Mouse (Mus musculus) heart, adult 11 months (tissue): ENCODE measurements at regions not wholly inside any gene's neighbourhood (a gene's known extent, or its start where the extent isn't known, plus 50 kb on each side); places are given as distances from the start of the nearest gene placed in this dataset.
A peak's percentile ranks its signal among the peaks of the same experiment; 100 is the strongest.

Experiments used
- DNase-seq: peaks from one replicate; pipeline ENCODE4 v3.0.0; 2022

DNA sequence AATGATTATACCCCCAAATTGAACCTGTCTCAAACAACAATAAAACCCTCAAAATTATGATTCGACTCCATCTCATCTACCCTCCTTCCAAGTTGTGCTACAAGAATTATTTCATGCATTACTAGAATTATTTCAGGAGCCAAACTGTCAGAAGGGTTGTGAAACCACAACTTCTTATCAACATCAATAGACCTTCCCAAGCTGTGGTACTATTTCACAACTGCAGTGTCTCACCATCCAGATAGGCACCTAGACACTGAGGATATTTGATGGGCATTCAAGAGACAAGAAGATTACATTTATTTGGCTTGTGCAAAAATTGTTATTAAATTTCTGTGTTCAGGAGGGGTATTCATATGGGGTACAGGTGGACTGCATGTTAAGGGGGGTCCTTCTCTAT is 567.0 kb downstream of the Adgrl2 start:
- DNase-seq, result no peak

DNA sequence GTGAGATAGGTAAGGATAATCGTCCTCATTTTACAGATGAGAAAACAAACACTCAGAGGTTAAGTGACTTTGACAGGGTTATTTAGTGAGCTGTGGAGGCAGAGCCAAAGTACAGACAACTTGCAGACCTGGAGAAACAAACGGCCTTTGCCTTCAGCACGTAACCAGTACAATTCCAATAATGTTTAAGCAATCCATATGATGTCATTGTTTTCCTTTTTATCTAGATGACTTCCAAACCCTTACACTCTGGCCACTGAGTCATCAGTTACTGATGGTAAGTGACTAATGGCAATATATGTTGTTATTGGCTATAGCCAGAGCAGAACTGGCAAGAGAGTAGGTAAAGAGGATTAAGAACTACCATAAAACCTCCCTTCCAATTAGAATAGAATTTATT is 567.6 kb downstream of the Adgrl2 start:
- DNase-seq, result no peak

DNA sequence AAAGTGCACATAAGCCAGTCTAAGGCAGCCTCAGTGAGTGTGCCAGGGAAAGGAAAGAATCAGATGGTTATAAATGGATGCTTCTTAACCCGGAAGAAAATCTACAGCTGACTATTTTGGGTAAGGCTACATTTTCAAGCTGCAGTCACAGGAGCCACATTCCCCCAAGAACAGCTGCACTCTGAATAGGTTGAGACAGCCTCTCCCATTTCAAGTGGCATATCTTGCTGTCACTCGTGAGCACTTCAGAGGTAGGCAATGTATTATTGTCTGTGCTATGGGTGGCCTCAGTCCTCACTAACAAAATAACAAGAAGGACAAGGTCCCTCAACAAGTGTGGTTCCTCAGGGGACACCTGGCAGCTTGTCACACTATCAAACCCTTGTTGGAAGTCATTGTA is 568.1 kb downstream of the Adgrl2 start:
- no peak for DNase-seq

DNA sequence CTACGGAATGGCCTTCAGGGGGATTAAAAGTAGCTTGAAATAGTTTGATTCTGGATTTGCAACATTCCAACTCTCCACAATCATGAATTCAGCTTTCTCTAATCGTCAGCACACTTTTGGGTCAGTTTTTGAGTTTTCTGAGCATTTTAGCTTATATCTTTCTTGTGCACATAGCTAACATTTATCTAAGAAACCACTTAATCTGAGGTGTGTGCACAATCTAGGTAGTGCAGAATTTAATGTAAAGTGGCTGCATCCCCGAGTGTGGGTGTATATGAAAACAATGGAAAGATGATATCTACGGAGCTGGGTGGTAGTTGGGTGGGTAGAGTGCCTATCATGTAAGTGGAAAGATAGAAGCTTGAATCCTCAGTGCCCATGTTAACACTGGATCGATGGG is 570.1 kb downstream of the Adgrl2 start:
- no peak for DNase-seq

DNA sequence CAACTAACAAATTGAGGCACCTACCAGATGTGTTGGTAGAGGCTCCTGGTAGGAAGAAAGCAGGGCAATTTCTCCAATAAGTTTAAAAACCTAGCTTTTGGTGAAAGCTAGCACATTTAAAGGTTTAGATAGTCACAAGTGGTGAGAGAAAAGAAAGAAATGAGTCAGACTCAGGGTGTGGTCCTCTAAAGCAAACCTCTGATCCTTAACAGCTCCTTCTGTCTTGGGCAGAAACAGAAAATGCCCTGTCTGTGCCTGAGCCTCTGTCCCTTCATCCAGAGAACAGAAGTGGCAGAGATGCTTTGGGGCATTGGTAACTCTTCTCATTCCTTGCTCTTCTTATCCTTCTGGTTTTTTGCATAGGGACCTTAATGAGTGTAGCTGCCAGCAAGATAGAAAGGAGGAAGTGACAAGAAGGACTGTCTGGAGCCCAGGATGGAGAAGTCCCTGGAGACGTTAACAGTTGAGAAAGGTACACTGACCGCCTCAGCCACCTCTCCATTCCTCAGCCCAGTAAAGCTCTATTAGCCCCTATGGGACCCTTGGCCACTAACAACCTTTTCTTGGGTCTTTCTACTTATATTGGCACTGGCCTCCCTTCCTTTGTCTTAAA is 570.8 kb downstream of the Adgrl2 start:
- DNase-seq, result no peak

DNA sequence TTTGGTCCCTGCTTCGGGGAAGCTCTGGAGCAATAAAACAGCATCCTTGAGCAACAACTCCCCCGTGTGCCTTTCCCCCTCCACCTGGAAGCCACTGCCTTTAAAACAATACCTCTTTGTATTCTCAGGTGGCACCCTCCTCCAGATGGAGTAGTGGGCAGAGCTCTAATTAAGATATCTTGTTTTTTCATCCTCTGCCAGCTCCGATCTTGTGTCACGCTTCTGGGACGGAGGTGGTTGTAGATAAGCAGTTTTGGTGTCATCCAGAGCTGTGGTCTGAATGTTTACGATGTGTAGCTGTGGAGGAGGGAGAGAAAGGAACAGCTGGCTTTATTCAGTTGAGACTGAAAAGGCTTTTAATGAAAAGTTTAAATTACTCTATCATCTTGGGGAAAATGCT is 572.3 kb downstream of the Adgrl2 start:
- DNase-seq, result no peak

DNA sequence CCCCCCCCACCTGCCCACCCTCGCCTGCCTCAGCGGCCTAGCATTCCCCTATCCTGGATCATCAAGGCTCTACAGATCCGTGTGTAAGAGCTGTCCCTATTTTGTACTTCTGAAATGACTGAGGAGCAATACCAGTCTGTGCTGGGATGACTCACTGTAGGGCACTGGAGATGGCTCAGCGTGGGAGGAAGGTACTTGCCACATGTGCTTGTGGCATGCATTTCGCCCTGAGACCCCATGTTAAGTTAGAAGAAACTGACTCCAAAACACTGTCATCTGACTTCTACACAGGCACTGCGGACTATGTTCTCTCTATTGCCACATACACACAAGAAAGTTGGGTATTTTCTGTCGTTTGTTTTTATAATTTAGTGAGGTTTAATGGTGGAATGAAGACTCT is 574.9 kb downstream of the Adgrl2 start:
- DNase-seq, result no peak

DNA sequence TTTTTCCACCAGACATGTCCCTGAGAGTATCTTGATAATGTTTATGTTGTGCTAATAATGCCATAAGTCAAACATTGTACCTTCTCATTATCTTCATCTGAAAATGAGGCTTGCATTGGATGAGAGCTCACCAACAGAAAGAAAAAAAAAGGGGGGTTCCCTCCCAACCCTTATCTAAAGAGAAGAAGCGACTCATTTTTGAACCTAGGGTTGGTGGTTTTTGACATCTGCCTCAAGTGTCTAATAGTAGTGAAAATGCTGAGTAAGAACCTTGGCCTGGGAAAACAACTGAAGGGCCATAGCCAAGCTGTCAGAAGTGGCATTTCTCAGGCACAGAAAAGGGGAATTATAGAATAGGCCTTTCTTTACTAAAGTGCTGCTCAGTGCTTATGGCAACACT is 577.3 kb downstream of the Adgrl2 start:
- DNase-seq, result no peak

DNA sequence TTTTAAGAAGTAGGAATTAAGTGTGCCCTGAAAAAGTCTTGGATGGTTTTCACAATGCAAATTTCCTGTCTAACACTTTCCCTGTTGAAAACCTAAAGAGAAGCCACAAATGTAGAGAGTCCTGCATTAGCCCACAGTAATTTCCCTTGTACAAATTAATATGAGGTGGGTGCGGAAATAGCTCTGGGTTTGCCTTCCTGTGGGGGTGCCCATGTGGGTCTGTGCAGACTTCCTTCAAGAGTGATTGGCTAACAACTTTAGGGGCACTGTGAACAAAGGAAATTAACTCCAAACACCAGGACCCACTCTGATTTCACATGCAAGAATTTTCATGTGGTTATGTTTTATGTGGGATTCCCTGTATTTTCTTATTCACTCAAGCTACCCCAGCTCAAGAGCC is 578.2 kb downstream of the Adgrl2 start:
- DNase-seq, result no peak

DNA sequence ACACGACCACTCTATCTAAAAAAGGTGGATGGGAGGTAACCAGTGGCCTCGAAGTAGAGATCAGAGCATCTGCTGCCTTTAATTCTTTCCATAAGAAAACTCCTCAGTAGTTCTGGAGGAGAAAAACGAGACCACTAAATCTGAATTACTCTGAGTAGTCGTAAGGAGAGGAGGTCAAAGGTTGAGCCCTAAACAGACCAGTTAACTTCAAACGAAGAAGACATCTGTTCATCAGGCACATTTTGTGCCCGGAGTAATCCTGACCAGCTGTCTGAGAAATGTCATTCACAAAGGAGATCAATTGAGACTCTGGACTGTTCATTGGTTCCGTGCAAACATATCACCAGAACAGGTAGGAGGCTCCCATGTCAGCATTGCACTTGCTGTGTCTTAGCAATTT is 592.0 kb downstream of the Adgrl2 start:
- DNase-seq, result no peak

DNA sequence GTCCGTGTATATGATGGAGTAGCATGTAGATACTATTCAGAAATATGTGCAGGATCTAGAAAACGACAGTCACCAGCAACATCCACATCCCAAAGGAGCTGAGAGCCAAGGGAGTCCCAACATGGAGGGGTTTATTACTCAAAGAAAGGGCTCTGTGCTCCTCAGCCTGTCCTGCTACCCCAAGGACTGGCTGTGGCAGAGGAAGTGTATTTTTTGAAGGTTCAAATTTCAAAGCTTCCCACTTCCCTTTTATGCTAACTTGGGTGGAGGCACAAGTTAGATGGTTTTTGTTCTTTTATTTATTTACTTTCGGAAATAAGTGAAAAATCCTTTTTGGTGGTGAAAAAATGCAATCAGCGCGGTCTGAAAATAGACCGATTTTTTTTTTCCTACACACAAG is 602.8 kb downstream of the Adgrl2 start:
- no peak for DNase-seq

DNA sequence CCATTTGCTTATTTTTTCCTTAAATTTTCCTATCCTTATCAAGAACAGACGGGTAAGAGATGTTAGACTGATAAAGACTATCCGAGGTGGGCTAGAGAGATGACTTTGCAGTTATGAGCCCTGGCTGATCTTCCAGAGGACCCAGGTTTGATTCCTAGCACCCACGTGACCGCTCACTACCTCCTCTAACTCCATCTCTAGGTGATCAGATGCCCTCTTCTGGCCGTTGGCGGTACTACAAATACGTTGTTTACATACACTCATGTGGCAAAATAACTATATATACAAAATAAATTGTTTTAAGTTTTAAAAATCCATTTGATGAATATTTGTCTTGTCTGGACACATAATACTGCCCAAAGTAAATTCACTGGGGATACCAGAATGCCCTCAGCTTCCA is 604.6 kb downstream of the Adgrl2 start:
- DNase-seq, result no peak

DNA sequence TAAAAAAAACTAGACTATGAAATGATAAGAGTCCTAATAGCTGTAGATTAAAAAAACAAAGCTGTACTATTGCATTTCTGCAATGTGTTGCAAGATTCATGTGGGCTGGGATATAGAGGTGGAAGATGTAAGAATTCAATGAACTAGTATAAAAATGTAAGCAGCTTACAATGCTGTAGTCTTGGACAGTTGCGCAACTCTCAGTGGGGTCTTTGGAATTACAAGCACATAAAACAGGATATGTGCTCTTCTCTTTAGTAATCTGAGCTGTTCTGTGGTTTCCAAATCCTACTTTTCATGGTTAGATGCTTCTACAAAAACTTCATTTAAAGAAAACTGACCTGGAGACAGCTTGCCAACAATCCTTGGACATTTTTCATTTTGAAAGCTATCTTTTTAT is 609.3 kb downstream of the Adgrl2 start:
- no peak for DNase-seq

DNA sequence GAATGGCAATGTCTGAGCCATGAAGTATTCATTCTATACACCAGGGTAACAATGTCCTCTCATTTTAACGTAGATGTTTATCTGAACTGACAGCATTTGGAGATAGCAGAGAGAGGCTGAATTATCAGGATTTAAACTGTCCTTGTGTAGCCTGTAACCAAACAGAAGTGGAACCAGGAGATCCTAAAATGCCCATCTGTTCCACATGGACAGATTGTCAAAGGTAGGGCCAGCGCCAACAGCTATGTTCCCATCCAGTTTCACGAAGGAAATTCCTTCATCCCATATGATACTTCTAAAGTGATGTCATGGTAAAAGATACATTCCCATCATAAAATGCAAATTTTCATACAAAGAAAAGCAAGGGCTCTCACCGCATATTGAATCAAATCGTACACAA is 627.0 kb downstream of the Adgrl2 start:
- DNase-seq, result peak; percentile 25

DNA sequence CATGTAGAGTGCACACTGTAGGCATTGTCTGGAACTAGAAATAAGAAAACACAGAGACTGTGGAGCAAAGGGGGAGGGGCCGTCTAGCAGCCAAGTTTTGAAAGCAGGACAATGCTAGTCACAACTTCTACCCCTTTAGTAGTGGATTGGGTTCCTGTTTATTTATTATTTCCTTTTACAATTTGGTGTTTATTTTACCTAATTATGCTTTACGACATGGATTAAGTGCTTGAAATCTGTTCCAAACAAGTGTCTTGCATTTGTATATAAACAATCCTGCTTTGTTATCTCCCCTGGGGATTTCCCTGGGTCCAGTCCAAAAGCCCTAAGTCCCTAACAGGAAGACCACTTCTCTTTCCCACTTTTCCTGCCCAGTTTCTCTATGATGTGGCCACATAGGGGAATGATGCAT is 627.9 kb downstream of the Adgrl2 start:
- peak; percentile 41 for DNase-seq

DNA sequence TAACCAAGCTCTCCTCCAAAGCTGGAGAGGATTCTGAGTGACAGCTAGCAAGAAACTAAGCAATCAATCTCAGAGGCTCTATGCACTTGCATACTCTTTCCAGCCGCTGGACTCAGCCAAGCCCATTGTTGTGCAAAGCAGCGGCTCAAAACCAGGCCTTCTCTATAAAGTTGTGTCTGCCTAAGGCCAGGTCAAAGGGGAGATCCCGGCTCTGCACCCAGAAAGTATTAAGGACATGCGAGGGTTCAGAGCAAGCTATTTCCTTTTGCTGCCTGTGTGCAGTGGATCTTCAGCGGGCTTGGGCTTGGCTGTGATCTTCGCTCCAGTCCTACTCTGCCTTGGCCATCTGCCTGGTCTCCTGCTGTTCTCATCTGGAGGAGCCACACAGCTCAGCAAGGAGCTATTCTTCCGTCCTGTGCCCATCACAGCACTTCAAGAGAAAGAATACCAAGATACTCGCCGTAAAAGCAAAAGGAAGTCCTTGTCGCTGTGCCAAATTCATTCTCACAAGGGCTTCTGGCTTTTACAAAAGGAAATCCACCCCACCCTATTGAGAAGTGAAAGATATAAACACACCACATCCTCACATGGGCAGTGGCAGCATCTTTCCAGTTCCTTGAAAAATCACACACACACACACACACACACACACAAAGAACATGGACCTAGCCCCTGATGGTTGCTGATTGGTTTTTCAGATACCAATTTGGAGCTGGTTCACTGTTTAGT is 646.6 kb downstream of the Adgrl2 start:
- DNase-seq, result peak; percentile 99

DNA sequence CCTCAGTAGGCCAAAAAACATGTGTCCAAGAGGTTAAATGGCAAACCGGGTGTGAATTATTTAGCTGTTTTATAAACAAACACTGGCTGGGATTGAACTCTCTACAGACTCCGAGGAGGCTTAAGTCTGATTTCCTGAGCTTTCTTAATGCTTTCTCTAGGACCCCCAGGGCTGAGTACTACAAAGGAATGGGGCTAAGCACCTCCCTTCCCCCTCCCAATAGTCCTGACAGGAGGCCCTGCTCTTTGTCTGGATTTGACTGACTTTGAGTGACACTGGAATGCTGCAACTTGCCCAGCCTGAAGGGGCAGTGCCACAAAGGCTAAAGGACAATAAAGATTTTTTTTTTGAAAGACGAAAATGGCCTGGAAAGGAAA is 647.1 kb downstream of the Adgrl2 start:
- DNase-seq, result peak; percentile 94

DNA sequence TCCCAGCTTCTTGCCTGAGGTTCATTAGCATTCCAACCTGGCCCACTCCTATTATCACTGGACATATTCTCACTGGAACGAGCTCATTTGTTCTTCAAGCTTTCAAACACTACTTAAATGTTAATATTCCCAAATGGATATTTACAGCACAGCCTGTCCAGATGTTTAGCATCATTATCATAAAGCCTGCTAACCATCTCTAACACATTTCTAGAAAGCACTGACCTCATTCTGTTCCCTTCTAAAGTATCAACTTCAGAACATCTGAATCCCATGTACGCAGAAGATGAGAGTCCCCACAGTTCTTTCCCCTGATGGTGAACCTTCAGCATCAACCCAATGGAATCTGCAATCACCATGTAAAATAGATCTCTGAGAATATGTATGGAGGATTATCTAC is 651.1 kb downstream of the Adgrl2 start:
- DNase-seq, result no peak

DNA sequence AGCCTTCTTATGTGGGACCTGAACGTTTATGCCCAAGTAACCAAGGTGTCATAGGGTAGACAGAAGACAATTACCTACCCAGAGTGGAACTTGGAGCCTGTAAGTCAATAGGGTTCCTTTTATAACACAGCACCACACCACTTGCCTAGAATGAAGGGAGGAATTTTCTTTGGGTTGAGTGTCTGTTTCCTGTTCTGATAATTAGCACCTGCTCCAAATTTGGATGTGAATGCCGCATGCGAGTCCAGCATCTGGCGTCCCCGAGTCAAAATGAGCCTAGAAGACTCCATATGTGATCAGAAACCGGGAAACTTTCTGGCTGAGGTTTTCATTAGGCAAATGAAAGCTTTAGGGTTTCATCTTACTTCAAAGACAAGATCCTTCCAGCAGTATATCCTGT is 653.7 kb downstream of the Adgrl2 start:
- no peak for DNase-seq

DNA sequence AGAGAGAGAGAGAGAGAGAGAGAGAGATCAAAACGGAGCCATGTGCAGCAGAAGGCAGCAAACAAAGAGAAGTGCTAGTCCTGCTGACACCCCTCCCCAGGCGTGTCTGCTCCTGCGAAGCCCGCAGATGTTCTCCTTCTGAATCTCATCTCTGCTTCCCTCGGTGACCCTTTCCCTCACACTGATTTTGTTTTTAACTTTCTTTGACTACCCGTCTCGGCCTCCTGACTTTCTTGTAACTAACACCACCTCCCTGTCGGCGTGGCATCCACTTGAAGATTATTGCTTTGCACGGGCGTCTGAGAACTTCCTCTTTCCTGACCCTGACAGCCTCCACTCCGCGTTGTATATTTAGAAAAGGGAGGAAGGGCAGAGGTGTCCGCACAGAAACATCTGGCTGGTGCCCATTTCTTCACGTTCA is 654.3 kb downstream of the Adgrl2 start:
- peak; percentile 95 for DNase-seq

DNA sequence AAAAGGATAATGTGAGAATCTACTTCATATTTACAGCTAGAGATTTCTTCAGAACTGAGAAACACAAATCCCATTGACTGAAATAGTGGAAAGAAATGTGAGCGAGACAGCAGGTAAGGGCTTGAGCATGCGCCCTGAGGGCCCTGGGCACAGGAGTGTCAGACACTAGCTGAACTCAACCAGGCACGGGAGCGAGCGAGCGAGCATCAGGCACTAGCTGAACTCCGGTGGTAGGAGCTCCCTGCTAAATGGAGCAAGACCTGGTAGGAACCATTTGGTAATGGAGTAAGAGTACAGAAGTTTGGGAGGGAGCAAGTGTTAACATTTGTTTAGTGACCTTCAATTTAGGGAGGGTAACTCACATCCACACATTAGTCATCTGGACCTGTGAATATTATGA is 654.7 kb downstream of the Adgrl2 start:
- DNase-seq, result no peak

DNA sequence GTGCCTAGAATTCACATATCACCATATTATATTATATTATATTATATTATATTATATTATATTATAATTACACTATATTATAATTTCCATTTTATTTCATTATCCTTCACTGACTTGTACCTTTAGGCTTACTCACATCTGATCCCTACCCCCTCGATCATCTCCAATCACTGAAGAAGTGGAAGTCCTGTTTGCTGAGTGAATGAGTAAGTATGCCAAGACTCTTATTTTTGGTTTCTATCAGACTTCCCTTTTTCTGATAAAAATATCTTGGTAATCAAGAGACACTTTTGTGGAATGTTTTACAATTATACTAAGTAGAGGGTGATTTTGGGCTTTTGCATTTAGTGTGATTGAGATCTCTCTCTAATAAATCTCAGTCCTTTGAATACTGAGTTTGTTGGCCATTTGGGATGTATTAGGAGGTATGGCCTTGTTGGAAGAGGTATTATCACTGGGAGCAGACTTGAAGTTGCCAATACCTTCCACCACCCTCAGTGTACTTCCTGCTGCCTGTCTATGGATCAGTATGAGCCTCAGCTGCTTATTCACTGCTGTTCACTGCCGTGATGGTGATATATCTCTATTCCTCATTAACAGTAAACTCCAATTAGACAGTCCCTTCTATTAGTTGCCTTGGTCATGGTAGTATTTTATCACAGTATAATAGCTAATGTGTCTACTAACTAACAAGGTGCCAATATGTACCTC is 665.3 kb downstream of the Adgrl2 start:
- DNase-seq, result no peak

DNA sequence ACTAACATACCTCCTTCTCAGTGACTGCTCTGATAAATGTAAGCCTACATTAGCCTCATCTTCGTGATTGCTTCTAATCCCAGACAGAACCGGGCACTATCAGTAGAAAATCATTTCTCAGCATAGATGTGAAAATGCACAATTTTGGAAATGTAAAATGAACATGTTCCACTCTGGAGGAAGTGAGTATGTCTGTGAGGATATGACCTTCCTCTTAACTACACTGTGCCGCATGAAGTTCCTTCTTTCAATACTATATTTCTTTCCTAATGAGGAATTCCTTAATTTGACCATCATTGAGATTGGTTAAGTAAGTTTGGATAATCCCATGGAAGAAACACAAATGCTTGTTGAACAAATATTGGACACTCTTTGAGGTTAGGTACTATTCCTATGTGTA is 668.5 kb downstream of the Adgrl2 start:
- no peak for DNase-seq

DNA sequence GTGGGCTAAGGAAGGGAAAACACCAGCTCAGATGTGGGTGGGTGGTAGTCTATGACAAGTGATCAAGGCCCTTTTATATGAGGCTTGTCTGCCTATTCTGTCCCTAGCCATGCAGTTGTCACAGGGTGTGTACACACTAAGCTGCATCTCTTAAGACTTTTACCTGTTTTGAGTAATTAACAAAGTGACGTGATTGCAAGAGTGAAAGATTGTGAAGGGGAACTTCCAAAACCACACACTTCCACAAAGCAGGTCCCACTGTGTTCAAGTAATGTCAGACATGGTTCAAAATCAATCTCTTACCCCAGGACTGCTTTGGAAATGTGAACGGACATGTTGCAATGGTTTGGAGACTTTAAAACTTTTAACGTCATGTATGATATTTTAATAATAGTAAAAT is 674.2 kb downstream of the Adgrl2 start:
- DNase-seq, result no peak

DNA sequence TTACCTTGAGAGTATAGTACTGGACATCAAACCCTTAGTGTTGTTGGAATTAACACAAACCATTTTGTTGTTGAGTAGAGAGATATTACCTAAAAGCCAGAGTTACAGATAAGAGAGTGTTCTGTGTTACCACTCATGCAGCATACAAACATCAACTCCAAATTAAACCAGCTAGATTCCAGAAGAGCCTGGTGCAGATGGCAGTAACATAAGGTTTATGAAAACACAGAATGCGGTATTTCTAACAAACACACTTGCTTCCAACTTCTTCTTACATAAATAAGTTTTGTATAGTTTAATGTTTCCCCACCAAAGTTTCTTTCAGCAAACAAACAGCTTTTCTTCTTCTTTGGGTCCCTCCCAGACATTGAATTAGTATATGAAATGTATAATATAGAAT is 675.1 kb downstream of the Adgrl2 start:
- no peak for DNase-seq
